Mouse (Mus musculus) neural tube, embryonic 10.5 days (tissue): Measurements from ENCODE around the gene Ptms.

ENCODE experiments used
- DNase-seq: peaks from one replicate; pipeline ENCODE4 v3.0.0-alpha.2; 2017; ENCODE audit warnings: low spot score; ENCODE audit errors: extremely low spot score

The Ptms gene

DNA sequence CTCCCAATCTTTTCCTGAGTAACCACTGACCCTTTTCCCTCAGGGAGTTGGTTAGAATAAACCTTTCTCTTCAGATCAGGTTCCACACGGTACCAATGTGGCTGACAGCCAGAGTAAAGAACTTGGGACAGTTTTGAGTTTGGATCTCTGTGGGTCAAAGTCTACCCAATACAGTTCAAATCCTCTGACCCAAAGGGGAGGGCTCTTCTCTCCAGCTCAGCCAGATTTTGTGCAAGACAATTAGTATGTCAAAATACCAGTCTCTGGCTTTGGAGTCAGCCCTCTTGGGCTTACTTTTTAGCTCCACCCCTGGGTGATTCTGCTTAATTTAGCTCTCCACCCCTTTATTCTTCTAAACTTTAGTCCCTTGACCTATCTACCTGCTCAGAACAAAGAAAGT lies 10.3 kb upstream of the Ptms start:
- no peak for DNase-seq

DNA sequence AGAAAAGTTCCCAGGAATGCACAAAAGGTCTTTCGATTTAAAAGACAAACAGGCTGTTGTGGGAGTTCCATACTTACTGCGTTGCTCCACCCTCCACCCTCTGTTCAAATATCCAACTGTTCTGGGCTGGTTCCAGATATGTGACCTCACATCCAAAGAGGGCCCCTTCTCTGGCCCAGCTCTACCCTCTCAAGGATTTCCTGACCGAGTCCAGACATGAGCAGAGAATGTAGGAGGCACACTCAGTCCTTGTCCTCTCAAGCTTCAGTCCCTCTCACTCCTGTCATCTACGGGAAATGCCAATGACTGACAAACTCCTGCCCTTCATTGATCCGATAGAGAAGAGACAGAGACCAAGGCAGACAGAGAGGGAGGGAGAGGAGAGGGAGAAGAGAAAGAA lies 6.0 kb upstream of the Ptms start:
- DNase-seq, result no peak

DNA sequence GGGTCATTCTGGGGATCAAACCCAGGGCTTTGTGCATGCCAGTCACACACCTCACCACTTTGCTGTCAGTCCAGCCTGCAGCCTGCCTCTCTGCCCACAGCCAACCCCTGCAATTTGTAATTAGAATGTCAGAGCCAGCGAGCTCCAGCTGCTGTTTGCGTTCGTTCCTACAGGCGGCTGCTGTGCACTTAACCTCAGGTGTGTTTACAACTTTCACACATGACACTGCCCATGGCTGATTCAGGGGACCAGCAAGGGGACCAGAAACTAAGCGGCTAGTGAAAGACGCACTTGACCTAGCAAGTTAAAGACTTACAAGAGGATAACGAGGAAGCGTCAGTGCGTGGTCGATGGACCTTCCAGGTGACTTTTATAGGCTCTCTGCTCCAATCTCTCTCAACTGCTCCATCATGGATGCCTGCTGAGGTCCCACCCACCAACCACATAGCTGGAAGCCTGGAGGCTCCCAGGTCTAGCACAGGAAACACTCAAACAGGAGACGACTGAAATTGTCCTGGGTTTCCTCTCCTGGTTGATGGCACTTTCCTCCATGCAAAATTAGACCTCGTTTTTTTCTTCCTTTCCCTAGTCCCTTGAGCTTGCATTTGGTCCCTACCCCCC lies 5.4 kb upstream of the Ptms start:
- DNase-seq, result no peak

DNA sequence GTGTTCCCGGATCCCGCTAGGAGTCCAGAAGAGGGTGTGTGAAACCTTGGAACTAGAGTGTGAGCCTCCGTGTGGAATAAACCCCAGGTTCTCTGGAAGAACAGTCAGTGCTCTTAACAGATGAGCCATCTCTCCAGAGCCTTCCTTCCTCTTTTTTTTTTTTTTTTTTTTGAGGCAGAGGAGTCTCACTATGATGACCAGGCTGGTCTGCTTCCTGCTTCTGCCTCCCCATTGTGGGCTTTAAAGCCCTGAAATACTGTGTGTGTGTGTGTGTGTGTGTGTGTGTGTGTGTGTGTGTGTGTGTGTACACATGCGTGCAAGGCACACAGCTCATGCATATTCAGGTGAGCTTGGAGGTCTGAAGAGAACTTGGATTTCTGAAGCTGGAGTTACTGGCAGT lies 1.6 kb upstream of the Ptms start:
- DNase-seq, result no peak

DNA sequence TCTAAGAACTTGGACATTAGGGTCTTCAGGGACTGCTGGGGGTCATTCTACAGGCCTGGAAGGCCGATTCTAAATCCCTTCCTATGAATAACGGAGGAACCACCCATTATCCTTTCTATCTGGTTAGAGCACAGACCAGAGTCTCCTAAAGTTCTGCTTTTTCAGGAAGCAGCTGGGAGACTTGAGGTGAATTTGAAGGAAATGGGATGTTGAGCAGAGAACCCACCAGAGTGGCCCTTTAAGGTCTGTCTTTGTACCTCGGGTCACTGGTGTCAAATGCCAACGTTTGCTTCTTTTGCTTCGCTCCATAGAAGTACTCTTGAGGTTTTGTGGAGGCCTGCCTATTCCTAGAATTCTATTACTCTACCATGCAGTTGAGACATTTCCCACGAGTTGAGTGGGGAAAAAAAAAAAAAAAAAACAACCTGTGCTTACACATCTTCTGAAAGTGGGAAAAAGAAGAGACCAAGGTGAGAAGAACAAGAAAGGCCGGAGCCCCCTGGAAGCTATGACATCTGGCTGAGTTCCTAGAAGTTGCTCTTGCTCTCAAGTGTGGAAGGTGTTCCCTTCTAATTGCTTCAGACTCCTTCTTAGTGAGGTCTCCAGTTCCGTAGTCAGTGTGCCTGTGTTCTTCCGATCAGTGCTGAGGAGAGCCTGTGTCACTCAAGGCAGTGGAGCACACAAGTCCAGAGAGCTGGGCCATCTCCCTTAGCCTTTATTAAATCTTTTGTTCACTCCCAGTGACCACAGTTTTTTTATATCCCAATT lies 599 bp upstream of the Ptms start:
- no peak for DNase-seq

DNA sequence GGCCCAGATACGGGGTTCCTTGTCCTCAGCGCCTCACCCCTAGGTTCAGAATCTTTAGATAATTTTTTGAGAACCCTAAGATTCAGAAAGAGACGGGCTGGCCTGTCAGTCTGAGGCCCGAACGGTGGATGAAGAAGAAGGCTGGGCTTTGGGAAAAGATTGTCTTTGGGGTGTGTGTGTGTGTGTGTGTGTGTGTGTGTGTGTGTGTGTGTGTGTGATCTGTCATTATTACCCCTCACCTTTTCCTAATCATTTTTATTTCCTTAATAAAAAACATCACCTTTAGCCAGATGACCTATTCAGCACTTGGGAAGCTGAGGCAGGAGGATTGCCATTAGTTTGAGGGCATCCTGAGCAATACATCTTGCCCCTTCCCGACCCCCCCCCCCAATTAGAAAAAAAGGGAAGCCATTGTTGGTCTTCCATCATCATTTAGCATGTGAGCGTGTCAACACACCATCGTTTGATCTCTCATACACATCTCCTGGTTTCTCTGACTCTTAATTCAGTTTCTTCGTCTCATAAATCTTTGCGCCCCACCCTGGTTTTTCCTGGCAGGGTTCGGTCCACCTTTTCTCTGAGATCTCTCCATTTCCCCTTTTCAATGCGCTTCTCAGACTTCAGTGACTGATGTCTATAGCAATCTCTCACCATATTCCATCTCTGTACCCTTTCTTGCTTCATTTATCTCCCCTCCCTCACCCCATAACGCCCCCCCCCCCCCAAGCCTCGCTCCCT lies 844 bp downstream of the Ptms start:
- no peak for DNase-seq

DNA sequence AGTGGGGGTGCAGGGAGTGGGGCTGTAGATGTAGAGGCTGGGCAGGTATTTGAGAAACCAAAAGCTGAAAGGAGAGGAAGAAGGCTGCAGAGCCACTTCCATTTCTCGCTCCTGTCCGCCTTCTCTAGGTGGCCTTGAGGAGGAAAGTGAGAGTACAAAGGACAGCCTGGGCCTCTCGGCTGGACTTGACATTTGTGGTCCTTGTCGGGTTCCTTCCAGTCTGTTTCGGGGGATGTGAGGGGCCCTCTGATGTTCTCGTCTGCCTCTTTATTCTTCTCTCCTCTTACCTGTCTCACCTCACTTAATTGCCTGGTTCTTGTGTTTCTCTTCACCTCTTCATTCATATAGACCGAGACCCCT lies 1.6 kb downstream of the Ptms start:
- DNase-seq, result no peak

DNA sequence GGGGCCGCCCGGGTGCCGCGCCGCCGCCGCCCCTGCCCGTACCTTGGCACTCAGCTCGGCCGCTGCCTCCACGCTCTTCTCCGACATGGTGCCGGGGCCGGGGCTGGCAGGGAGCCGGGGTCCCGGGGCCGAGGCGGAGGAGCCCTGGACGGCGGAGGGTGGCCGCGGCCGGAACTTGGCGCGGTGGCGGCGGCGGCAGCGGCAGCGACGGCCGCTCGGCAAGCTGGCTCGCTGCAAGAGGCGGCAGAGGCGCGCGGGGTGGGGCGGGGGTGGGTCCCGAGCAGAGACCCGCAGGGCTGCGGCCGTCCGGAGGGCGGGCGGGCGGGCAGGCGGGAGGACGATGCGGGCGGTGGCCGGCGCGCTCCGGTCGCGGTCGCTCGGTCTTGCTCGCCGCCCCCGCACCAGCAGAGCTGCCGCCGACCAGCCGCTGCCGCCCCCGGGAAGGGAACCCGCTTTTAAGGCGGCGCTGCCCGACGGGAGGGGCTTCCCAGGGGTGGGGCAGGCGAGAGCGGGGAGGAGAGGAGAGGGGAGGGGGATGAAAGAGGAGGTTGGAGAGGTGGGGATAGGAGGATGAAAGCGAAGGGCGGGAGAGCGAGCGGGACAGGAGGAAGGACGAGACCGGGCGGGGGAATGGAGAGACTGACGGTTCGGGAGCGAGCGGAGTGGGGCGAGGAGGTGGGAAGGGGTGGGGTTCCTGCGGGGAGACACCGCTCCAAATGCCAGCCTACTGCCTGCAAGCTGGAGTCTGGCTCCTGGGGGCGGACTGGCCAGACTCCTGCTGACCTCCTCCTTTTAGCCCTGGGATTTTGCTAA lies 2.2 kb downstream of the Ptms start:
- DNase-seq, result peak; percentile 92

DNA sequence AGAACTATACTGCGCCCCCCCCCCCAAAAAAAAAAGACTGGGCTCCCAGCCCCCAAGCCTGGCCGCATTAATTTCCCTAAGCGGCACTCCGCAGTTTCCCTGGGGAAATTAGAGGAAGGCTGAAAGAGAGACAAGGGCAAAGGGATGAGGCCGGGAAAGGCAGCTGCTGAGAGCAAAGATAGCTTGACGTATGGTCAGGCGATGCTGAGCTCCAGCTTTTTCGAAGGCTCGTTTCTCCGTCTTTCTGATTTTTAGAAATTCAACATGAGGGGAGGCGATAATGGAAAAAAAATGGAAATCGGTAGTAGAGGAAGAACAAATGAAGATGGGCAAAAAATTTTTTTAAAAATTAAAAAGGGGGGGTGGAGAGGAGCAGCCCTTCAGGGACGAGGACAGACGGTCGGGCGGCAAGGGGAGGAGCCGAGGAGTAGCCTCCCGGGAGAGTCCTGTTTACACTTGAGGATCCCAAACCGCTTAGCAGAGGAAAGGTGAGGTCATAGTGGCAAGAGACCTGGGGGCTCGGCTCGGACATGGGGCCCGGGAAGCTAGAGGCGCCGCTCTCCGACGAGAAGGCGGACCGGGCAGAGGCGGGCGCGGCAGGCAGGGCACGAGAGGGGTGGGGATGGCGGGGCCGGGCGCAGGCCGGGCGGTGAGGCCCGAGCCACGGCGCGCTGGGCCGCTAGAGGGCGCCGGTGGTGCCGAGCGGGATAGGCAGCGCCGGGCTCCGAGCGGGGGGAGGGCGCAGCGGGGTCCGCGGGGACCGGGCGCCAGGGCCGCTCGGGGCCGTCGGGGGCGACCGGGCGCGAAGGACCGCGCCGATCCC lies 3.0 kb downstream of the Ptms start:
- DNase-seq, result peak; percentile 89

DNA sequence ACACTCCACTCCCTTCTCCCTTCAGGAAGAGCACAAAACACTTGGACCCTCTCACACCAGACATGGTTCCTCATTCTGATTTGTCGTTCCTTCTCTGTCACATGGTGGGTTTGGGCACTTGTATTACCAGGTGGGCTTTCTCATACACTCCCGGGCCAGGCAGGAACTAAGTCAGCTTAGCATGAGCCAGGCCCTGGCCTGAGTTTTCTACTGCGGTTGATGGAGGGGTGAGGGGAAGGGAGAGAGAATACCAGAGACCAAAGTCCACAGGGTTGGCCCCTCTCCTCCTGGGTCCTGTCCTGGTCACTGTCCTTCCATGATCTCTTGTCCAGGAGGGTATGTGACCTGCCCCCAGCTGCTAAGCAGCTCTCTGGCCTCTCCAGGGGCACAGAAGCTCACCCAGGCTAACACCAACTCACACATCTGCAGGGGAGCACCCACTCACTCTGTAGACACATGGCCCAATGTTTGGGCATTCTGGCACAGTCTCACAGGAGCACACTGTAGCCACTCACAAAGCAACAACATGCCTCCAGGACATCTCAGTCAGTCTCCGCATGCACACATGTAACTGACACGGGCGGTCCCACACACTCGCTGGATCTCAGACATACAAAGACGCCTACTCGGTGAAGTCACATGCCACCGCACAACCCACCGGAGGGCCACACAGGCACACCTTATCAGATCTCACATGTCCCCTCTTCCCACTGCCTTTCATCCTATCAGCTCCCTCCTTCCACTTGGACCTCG lies 3.8 kb downstream of the Ptms start:
- peak; percentile 52 for DNase-seq

DNA sequence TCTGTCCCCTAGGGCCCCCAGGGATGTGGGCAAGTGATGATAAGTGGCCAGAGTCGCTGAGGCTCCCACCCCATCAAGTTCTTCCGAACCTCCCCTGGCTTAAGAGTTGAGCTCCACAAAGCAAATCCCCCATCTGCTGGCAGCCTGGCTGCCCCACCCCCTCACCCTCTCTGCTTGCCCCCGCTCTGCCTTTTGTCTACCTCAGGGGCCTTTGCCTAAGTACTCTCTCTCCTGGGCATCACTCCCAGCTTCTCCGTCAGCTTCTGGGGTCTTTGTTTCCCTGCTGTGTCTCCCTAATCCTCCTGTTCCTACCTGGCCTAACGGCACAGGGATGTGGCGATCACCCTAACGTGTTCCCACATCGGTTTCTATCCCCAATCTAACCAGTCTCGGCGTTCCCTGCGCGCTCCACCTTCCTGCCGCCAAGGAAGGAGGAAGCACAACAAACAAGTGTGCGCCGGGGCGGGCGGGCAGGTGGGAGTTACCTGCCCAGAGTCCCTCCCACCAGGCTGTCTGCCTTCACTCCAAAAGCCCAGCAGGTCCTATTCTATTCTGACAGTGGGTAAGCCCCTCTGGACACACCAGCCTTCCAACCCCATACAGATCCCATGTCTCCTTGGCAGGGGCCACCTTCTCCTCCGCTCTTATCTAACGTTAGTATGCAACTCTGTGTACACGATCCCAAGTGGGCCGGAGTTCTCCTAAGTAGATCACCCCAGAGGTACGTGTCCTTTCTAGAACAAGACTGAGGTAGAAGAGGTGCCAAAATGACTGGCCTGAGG lies 4.6 kb downstream of the Ptms start:
- no peak for DNase-seq

DNA sequence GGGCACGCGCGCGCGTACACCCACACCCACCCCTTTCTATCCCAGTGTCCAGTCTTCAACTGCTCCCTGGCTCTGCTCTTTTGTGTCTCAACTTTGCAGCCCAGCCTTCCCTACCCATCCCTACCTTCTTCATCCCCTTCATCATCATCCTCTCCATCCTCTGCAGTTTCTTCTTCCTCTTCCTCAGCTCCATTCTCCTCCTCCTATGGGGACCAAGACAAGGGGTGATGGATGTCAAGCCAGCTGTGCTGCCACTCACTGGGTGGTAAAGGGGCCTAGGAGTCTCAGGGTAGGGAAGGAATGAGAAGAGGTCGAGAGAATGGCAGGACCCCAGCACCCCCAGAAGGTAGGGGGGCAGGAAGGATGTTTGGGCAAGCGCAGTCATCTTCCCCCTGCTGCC lies 5.4 kb downstream of the Ptms start:
- no peak for DNase-seq

DNA sequence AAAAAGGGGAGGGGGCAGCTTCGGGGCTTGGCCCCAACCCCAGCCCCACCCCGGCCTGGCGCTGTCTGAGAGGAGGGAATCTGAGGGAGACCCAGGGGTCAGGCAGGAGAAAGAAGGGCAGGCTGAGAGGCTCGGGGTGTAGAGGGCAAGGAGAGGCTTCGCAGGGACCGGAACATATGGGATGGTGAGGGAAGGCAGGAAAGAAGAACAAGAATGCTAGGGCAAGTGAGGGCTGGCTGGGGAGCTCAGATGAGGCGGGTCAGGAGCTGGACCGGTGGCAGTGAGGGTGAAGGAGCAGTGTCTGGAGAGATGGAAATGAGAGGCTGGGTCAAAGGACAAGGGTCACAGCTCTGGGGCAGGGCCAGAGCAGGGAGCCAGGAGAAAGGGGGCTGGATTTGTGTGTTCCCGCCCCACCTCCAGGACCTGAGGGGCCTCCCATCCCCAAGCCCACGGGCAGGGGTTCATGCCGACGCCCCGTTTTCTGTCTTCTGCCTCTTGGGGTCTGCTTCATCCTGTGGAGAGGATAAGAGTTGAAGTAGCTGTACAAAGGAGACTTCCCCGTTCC lies 6.1 kb downstream of the Ptms start:
- DNase-seq, result no peak

DNA sequence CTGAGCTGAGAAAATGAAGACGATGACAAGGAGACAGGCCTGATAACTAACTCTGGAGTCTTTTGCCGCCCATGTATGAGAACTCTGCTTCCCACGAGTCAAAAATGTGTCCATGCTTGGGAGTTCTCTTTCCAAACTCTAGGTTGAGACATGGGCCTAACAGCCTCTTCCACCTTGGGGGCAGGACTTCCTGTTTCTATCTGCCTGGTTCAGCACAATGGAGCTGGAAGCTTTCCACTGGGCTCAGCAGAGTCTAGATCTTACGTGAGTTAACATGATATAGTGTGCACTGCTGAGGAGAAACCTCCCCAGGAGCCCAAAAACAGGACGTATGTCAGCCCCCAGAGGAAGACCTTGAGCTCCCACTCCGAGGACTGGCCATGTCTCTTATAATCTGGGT lies 6.7 kb downstream of the Ptms start:
- DNase-seq, result no peak

DNA sequence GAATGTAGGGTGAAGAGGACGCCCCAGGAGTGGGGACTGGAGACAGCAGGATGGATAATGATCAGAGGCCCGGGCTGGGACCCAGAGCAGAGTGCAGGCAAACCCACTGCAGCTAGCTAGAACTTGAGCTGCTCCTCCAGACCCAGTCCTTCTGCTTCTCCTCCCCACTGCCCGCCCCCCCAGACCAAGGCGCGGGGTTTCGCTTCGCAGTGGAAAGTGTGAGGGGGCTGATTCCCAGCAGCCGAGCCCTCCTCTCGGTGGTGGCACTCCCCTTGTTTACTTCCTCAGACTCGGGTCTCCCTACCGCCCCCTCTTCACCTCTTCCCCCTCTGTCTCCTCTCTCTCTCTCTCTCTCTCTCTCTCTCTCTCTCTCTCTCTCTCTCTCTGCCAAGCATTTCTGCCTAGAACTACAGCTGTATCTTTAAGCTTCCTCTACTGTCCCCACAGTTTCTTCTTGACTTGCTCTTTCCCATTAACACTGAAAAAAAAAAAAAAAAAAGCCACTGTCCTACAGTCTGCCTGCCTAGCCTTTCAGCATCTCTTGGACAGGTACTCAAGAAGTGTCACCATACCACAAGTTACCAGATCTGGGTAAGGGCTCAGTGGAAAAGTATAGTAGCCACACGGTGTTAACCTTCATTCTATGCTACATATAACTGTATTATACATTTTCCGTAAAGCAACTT lies 8.2 kb downstream of the Ptms start, which contains the start of gene Lag3:
TSS of gene Lag3 (minus strand) at position 173 of the 686 bp plus-strand sequence.
- DNase-seq, result no peak

DNA sequence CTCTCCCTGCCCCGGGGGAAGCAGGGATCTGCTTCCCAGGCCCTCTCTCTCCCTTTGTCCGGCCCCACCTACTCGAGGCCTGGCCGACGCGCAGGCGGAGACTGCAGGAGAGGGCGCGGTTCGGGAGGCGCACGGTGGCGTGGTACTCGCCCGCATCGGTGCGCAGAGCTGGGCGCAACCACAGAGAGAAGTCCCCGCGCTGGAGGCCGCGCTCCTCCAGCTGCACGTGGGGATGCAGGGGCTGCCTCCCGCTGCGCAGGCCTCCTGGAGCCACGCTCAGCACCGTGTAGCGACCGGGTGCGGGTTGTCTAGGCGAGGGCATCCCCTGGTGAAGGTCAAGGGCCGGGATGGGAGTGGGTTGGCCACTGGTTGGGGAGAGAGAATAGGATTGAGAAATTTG lies 9.9 kb downstream of the Ptms start:
- peak; percentile 49 for DNase-seq

DNA sequence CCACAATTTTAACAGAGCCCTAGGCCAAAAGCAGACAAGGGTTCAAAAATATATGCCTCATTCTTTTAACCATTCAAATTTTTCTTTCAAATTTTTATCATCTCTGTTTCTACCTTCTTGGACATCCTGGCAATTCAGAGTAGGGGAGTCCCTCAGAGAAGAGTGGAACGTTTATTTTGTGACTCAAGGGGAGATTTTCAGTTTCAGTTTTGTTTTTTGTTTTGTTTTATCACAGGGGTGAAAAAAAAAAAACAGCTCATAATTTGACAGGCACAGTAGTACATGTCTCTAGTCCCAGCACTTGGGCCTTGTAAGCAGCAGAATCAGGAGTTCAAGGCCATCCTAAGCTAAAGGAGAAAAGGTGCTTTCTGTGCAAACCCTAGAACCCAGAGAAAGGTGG lies 12.1 kb downstream of the Ptms start:
- DNase-seq, result no peak
